Mouse (Mus musculus) kidney, adult 11 months (tissue): Measurements from ENCODE around the gene Ecpas.
A peak's percentile ranks its signal among the peaks of the same experiment; 100 is the strongest.

ENCODE experiments used
- DNase-seq: peaks from one replicate; pipeline ENCODE4 v3.0.0; 2022

The Ecpas gene

DNA sequence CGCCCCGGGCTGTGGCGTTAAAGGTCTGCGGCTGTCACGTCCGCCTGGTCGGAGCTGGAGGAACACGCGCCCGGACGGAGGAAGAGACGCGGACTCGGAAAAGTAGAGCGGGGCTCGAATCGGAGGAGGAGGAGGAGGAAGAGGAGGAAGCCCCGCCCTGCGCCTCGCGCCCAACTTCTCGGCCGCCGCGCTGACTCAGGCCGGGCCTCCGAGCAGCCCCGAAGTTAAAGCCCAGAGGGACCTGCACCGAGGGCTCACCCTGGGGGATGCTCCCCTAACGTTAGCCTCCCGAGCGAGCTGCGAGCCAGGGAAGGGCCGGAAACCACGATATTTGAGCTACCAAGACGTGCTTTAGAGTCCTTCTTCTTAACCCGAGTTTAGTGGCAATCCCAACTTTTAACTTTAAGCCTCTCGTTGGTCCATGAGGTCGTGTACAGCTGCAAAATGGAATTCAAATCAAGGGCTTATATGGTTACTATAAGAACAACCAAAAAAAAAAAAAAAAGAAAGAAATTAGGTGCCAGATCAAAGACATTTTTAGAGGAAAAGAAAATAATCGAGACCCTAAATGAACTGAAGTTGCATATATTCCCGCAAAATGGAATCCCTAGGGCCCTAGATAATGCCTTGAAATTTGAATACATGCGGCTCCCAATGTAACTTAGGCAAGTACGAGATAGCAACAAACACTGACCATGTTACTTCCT is at the start of gene Ecpas:
Gene Ecpas, minus strand, starts transcription at position 121 of the 707 bp plus-strand sequence.
- DNase-seq, result peak; percentile 75

DNA sequence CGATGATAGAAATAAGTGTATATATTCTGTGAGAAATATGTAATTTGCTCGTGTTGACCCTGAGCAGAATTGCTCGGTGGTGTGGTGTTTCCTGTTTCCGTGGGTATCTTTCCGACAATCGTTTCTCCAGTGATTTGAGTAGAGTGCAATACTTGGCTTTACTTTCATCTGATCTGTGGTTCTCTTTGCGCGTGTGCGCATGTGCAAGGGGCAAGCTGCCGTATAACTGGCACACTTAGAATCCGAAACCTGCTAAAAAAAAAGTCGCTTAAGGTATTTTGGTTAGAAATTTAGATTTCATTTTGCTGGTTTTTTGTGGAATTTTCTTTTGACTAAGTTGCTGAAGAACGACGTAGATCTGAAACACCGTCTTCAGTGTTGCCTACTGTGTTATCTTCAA is 49.2 kb upstream of the Ecpas start:
- DNase-seq, result no peak

DNA sequence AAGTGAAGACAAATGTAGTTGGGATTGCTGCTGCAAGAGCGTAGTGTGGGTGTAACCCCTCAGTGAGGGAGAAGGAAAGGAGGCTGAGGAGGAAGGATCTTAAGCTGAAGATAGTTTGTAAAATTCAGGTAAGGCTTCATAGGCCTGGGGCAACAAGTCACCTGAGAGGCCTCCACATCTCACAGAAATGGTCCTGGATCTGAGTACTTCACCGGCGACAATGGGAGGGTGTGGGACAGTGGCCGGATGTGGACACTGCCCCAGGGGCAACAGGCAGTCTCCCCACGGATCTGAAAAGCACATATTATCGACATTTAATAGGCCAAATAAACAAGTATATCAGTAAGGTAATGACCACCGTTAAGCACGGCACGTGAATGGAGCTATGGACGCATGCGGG is 40.1 kb upstream of the Ecpas start:
- DNase-seq, result no peak

DNA sequence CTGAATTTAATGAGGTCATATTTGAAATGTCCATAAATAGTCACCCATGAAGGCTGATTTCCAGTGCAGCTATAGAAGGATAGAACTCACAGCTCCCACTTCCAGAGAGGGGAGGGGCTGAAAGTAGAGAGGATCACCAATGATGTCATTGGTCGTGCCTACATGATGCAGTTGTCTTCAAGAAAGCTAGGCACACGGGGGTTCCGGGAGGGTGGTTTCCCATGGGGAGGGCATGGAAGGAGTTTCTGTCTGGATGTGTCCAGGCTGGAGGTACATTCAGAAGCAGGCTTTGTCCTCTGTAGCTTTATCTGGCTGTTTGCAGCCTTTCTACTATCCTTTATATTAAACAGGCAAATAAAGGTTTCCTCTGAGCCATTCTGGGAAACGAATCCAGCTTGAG is 35.8 kb upstream of the Ecpas start:
- DNase-seq, result no peak

DNA sequence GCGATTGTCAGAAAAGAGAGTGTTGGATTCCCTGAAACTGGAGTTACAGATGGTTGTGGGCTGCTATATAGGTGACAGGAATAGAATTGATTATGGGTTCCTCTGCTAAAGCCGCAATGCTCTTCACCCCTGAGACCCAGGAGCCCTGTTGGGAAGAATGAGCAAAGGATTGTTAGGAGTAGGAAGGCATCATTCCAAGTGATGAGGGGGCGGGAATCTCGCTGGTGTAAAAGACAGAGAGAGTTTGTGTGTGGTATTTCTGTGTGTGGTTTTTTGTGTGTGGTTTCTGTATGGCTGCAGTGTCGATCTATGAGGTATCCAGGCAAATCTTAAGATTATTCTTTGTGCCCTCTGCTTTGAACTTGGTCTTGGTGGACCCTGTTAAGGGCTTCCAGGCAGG is 32.1 kb upstream of the Ecpas start:
- DNase-seq, result no peak

DNA sequence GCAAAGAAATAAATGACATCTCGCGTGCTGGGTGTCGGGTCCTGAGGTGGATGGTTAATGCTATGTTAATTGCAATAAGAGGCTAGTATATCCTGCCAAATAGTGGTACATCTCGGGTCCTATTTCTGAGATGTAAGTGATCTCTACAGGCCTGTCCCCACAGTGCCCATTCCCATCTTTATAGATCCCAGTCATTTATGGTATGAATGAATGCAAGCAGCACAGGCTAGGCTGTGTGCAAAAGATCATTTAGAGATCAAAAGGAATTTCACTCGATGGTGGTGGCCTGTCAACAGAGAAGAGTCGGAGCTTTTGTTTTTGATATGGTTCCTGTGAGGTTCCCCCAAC is 31.6 kb upstream of the Ecpas start:
- DNase-seq, result no peak

DNA sequence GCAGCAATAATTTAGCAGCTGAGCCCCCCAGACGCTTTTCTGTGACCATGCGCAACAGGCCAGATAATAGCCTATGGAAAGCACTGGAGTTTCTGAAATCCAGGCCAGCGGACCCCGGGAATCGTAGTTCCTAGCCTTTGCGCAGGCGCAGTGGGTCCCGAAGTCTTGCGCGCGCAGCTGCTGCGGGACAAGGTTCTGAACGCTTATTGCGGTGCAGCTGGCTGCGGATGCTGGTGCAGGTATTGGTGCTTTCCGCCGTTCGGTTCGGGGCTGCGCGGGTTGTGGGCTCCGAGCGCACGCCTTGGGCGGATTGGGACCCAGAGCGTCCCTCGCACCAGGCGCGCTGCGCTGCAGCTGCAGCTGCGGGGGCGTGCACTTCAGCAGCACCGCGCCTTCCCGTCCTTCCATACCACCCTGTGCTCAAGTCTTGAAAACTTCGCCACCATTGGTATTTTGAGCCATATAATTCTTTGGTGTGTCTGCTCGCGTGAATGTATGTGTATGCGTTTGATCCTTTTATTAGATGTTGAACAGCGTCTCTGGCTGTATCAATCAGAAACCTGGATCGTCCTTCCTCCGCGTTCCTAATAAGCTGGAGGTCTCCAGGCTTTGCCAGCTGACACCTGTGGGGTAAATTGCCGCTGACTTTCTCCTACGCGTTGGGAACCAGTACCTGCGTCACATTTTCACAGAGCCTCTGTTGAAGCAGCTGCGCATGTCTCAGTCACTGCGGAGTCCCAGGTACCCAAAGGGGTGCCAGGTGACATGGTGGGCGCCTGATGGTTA is 31.1 kb upstream of the Ecpas start, which contains the start of gene Zkscan16:
Gene Zkscan16, plus strand, starts transcription at position 209 of the 786 bp plus-strand sequence.
- peak; percentile 39 for DNase-seq

DNA sequence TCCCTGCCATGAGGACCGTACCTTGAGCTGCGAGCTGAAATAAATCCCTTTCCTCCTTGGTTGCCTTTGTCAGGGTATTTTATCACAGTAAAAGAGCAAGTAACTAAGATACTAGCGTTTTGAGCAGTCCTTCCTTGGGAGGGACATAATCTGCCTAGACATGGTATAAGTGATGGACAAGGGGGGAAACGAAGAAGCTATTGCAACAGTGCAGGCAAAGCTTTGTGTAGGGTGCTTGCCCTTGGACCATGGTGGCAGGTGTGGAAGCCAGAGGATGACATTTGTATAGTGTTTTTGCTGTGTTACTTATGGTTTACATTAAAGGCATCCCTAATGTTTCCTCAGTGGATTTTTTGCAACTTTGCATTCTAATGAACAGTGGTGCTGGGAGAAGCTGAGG is 30.4 kb upstream of the Ecpas start:
- no peak for DNase-seq

DNA sequence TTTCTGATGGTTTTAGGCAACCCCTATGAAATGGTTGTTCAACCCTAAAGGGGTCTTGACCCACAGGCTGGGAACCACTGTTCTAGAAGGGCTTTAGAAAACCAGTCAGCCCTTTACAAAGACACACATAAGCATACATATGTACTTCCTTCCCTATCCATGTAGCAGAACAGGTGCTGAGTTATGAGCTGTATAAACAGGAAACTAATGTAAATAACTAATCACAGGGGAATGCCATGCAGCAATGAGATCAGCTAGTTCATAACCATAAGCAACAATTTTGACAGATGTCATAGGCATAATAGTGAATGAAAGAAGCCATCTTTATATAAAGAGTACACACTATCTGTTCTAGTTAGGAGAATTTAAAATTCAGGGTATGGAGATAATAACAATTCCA is 29.1 kb upstream of the Ecpas start:
- DNase-seq, result no peak

DNA sequence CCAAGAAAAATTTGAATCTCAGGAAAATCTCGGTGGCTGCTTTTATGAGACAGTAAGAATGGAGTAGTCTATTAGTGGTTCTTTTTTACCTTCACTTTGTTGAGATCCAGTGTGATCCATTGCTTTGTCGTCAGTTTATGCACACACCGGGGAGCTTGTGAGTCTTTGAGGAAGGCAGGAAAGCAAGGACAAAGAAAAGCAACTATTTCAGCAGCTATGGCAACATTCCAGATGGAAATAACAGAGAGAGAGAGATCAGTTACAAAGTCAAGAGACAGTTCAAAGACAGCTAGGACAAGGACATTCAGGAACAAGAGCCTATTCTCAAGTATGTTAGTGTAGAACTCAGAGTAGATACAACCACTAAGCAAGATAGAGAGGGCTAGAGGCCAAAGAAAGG is 23.3 kb upstream of the Ecpas start:
- DNase-seq, result no peak

DNA sequence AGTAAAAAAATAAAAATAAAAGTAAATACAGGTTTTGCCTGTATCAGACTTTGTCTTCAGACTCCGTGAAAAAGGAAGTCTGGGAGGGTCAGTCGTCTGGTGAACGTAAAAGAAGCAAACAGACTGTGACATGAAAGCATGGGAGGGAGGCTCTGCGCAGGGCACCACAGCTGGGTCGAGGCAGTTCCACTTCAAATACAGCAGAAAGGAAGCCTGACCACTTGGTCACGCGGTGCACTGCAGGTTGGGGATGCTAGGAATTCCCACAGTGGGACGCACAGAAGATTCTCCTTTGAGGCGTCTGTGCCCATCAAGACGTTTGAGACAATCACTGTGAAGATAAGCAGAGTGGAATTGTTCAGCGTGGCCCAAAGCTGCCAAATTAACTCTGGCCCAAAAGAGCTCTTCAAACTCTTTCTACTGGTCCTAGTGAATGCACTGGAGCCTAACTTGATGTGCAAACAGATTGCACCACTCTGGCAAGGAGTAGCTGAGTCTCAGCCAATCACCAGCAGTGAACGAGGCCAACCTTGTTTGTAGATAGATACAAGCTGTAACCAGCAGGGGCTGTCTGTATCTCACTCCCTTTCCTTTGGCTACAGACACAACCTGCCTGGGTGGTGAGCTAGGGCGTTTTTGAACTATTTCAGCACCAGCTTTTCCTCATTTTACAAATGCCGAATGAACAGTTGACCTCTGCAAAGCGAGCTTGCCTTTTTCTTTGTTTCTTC is 22.4 kb upstream of the Ecpas start:
- no peak for DNase-seq

DNA sequence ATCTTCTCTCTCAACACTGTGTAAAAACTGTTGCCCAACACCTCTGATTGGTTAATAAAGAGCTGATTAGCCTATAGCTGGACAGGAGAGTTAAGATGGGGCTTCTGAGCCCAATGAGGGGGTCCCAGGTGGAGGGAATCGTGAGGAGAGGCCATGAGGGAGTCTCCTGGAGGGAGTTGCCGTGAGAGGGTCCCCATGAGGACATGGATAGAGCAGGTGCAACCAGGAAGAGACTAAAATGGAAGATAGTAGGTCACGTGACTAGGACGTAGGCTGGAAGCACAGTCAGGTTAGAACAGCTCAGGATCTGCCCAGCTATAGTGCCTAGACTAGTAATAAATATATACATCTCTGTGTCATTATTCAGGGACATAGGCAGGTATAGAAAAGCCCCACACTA is 21.8 kb upstream of the Ecpas start:
- no peak for DNase-seq

DNA sequence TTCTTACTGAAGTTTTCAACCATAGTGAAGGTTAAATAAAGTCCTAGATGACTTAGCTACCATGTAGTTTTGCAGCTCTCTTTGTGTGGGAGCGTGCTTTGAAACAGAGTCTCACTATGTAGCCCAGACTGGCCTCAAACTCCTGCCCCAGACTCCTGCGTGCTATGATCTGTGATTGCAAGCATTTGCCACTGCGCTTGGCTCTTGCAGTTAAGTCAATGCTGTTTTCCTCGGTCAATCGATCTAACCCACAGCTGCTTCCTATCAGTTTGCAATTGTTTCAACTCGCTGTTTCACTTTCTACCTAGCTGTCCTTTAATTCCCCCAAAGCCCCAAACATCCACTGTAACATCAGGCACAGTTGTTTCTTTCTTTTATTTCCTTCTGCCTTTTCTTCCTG is 20.0 kb upstream of the Ecpas start:
- no peak for DNase-seq

DNA sequence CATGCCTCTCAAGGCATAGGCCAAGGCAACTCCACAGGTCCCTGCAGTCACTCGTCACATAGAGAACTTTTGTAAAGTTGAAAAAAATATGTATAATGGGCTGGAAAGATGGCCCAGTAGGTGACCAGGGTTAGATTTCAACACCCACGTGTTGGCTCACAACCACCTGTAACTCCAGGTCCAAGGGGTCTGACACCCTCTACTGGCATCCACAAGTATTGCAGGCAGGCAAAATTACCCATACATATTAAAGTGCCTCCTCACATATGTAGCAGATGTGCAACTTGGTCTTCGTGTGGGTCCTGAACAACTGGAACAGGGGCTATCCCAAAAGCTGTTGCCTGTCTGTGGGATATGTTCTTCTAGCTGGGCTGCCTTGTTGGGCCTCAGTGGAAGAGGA is 15.1 kb upstream of the Ecpas start:
- no peak for DNase-seq

DNA sequence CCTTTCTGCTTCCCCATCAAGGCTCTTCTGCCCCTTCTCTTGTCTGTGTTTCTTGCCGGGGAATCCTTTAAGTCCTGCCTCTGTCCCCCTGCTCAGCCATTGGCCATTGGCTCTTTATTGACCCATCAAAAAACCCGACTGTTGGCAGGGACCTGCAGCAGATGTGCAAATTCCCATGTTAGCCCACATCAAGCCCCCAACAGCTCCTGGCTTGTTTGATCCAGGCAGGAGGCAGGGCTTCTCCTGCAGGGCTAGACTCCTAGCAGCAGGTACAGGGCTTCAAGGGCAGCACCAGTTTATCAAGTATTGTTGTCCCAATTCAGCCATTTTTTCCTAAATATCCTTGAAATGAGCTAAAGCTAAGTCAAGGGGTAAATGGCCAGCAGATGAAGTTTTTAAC is 13.6 kb upstream of the Ecpas start:
- no peak for DNase-seq

DNA sequence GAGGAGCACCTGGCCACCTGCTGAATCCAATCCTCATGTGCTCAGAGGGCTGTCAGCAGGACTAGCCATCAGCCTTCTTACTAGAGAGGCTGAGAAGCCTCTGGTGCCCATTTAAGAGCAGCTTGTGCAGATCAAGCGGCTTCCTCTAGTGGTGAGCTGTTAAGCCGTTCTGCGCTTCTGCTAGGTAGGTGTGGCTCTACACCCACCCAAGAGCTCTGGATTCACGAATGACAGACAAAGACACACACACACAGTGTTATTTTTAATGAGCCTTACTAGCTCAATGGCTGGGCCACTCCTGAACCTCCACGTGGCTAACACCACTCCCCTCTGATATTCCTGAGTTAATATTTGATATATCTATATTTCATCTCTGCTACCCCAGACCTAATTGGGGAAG is 13.1 kb upstream of the Ecpas start:
- no peak for DNase-seq

DNA sequence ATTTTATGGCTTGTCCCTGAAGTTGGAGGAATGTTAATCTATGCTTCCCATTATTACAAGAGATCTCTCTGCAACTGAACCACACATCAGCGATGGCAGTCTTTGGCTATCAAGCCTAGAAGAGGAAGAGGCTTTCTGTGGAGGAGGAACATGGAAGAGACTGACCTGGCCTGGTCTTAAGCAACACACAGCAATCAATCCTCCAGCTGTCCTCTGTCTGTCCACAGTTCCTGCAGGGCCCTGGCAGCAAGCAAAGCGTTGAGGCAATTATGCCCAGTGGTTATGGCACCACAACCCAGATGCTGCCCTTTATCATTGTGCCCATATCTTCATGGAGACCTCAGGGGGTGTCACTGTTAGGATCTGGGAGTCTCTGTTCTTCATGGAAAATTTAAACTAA is 11.4 kb upstream of the Ecpas start:
- DNase-seq, result no peak

DNA sequence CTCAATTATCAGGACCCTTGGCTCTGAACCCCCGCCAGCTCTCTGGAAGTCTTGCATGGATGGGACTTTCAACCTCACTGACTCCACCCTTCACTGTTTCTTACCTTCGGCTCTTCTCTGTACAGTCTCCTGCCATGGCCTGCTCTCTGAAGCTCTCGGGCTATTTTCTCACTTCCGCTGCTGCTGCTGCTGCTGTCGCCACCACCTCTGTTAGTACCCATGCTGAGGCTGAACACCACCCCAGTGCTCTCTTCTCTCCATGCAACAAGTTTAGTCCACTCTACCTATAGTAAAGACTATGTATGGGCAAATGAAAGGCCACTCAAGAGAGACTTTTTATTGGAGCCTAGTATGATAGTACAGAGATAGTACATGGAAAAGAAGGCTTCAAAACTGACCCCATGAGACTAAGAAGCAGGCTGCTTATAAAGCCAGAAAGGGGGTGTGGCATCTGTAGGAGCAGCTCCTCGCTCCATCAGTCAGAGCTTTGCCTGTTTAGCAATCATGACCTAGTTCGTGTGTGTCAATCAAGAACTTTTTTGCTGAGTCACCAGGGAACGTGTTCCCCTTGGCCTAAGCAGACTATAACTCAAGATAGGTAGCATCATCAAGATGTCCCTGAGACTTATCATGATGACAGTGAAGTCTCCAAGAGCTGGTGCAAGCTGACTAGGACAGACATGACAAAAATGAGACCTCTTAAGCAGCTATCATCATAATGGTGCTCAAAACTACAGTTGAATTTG is 2.7 kb upstream of the Ecpas start:
- DNase-seq, result no peak

DNA sequence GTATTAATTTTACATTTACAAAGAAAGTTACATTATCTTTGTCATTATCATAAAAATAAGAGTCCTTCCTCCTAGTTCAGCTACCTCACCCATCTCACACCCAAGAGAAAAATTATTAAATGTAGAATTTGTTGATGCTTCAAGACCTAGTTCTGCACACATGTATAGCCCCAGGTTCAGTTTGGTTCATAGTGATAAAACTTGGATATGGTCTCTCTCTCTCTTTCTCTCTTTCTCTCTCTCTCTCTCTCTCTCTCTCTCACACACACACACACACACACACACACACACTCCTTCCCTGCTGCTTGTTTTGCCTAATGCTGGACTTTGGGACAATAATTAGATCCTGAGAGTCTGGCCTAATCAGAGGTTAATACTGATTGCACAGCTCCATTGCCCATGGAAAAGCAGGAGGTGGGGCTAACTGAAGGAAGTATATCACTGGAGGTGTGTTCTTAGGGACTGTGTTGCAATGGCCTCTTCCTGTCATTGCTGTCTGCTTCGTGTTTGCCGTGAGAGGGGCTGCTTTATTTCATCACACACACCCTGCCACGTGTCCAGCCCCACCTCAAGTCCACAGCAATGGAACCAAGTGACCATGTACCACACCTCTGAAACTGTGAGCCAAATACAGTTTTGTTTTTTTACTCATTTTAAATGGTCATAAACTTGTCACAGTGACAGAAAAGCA is 932 bp upstream of the Ecpas start:
- no peak for DNase-seq

DNA sequence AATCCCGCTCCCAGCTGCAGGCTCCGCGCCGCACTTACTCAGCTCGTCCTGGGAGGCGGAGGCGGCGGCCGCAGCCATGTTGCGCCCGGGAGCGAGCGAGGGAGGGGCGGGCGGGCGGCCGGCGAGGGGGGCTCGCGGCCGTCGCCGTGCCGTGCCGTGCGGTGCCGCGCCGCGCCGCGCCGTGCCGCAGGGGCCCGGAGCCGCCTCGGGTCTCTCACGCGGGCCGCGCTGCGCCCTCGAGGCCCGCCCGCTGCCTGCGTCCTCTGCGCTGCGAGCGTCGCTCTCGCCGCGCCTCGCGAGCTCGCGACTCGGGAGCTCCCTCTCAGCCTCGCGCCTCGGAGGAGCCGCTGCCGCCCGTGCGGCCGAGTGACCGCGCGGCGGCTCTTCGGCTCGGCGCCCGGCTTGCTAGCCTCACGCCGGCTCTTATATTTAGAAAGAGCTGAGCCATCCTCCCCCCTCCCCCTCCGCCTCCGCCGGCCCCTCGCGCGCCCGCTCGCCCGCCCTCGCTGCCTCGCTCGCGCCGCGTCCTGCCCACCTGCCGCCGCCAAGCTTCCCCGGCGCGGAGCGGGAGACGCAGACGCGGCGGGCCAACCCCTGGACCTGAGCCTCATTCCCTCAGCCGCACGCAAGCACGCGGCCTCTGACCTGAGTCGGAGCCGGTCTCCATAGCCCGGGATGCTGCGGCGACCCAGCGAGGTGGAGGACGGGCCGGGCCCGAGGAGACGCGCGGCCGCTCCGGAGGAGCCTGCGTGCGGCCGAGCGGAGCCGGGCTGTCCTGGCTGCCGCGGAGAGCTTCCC is 519 bp downstream of the Ecpas start:
- DNase-seq, result no peak

DNA sequence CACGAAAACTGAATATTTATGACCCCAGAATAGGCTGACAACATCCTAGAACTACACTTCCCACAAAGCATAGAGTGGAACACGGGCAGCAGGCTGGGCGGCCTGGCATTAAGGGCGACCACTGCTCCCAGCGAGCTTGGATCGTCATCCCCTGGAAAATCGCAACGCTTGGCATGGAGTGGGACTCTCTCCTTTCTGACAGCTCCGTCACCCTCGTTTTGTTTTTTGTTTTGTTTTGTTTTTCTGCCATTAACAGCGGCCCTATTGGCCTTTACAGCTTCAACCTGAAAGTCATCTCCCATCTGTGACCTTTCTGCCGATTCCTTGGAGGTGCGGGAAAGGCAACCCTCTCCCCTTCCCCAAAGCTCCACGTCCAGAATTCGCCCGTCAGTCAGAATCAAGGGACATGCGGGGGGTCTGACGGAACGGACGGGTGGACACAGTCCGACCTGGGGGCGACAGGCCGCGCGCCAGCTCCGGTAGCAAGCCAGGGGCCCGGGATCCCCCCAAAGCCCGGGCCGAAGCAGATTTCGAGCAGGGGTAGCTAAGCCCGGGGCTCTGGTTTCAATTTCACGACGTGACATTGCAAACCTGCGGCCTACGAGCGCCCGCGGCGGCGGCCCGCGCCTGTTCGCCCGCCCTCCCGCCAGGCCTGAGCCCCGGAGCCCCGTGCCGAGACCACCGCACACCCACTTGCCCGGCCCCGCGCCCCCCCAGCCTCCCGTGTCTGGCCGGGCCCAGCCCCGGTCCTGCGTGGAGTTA is 1.3 kb downstream of the Ecpas start:
- peak; percentile 47 for DNase-seq
